Mouse (Mus musculus) layer of hippocampus, adult 18-20 months (tissue): Measurements from ENCODE around the gene Fbp2. TPM values are rescaled to one million over a fixed set of nuclear protein-coding genes. Genes with fewer than 3 reads are reported as not detected.
"Not testable (repeated sequence)": the region's sequence is repeated elsewhere in the genome, so short reads cannot be mapped to it uniquely, and the experiment has no call there.

ENCODE experiments used
- DNase-seq, 2 experiments: peaks; one replicate each; pipeline ENCODE4 v3.0.0; 2022; ENCODE audit warnings: low spot score in 2 of 2
- total RNA-seq, 2 experiments: library from RNA; stranded (reverse); gene quantifications; 2 replicates each; pipeline ENCODE4 v1.2.3; 2021

Gene Fbp2
- total RNA-seq, 2 experiments from 2014 or later = not detected

- DNase-seq = no peak
Measured at GRCm38 (mm10) chr13:62865651-62866315, 7.6 kb upstream of the Fbp2 start.

- DNase-seq = no peak
Measured at GRCm38 (mm10) chr13:62863771-62864170, 5.5 kb upstream of the Fbp2 start.

- no peak for DNase-seq
Measured at GRCm38 (mm10) chr13:62862875-62863274, 4.7 kb upstream of the Fbp2 start.

GRCm38 (mm10) chr13:62860068-62860467 is 1.8 kb upstream of the Fbp2 start:
- DNase-seq = no peak

GRCm38 (mm10) chr13:62859251-62859650 is 1.0 kb upstream of the Fbp2 start:
- DNase-seq = not testable (repeated sequence)

GRCm38 (mm10) chr13:62856850-62857249 is 1.4 kb downstream of the Fbp2 start:
- DNase-seq = no peak

GRCm38 (mm10) chr13:62856305-62856675 is 1.9 kb downstream of the Fbp2 start:
- DNase-seq = peak; percentile 44 to 80

GRCm38 (mm10) chr13:62855396-62856304 is 2.6 kb downstream of the Fbp2 start:
- DNase-seq = no peak

GRCm38 (mm10) chr13:62854666-62855065 is 3.6 kb downstream of the Fbp2 start:
- DNase-seq = peak; percentile 11 to 77

GRCm38 (mm10) chr13:62833341-62833740 is 24.9 kb downstream of the Fbp2 start:
- DNase-seq = no peak

GRCm38 (mm10) chr13:62832239-62832638 is 26.0 kb downstream of the Fbp2 start:
- DNase-seq = no peak

GRCm38 (mm10) chr13:62815705-62816104 is 42.5 kb downstream of the Fbp2 start:
- DNase-seq = not testable (repeated sequence)

- DNase-seq = no peak
Measured at GRCm38 (mm10) chr13:62812713-62813112, 45.5 kb downstream of the Fbp2 start.

- DNase-seq = not testable (repeated sequence)
Measured at GRCm38 (mm10) chr13:62807981-62808380, 50.2 kb downstream of the Fbp2 start.

Other genes starting within 250 kb of the Fbp2 start
- gene 6720489N17Rik, start 234.2 kb downstream of the Fbp2 start, total RNA-seq = 1 to 10 TPM; 3.2 to 3.8 TPM
- 10 to 100 TPM; 12.5 to 14.3 TPM for gene Platr25, start 97.7 kb downstream of the Fbp2 start, total RNA-seq
- 1 to 10 TPM; 5.0 to 6.3 TPM for gene Gm5141, start 72.6 kb downstream of the Fbp2 start, total RNA-seq
- gene Fbp1, start 29.9 kb upstream of the Fbp2 start, total RNA-seq = under 1 TPM in 1 of 2 experiments, not detected in 1; 0.57 TPM
- gene 2010111I01Rik, start 106.5 kb upstream of the Fbp2 start, total RNA-seq = 10 to 100 TPM; 70.2 to 83.1 TPM